Mouse (Mus musculus): ENCODE data around the gene Maml2.

Maml2 gene

GRCm38 (mm10) chr9:13611561-13611960 lies 313.8 kb downstream of the Maml2 start:
- DNase-seq (ENCODE audit: low spot score in 2 of 2) = no peak

- no peak for DNase-seq (ENCODE audit: low spot score in 2 of 2)
These were observed 314.6 kb downstream of the Maml2 start for GRCm38 (mm10) chr9:13612371-13612770.

- DNase-seq (ENCODE audit: low spot score in 2 of 2) = no peak
These were observed 315.8 kb downstream of the Maml2 start for GRCm38 (mm10) chr9:13613325-13614268.

GRCm38 (mm10) chr9:13616383-13617009 lies 318.7 kb downstream of the Maml2 start:
- no peak for DNase-seq (ENCODE audit: low spot score in 2 of 2)

GRCm38 (mm10) chr9:13620794-13621193 lies 323.0 kb downstream of the Maml2 start:
- DNase-seq (ENCODE audit: low spot score in 2 of 2) = no peak

- no peak for DNase-seq (ENCODE audit: low spot score in 2 of 2)
These were observed 324.2 kb downstream of the Maml2 start for GRCm38 (mm10) chr9:13621941-13622340.

- DNase-seq (ENCODE audit: low spot score in 2 of 2) = no peak
These were observed 324.7 kb downstream of the Maml2 start for GRCm38 (mm10) chr9:13622426-13622825.

GRCm38 (mm10) chr9:13623892-13624422 lies 326.2 kb downstream of the Maml2 start:
- no peak for DNase-seq (ENCODE audit: low spot score in 2 of 2)

GRCm38 (mm10) chr9:13624780-13625179 lies 327.0 kb downstream of the Maml2 start:
- no peak for DNase-seq (ENCODE audit: low spot score in 2 of 2)

GRCm38 (mm10) chr9:13625215-13625614 lies 327.5 kb downstream of the Maml2 start:
- no peak for DNase-seq (ENCODE audit: low spot score in 2 of 2)

- no peak for DNase-seq (ENCODE audit: low spot score in 2 of 2)
These were observed 328.7 kb downstream of the Maml2 start for GRCm38 (mm10) chr9:13626480-13626879.

GRCm38 (mm10) chr9:13633371-13633770 lies 335.6 kb downstream of the Maml2 start:
- DNase-seq (ENCODE audit: low spot score in 2 of 2) = no peak

- DNase-seq (ENCODE audit: low spot score in 2 of 2) = no peak
These were observed 341.9 kb downstream of the Maml2 start for GRCm38 (mm10) chr9:13639655-13640054.

- no peak for DNase-seq (ENCODE audit: low spot score in 2 of 2)
These were observed 347.4 kb downstream of the Maml2 start for GRCm38 (mm10) chr9:13645153-13645552.

GRCm38 (mm10) chr9:13651065-13651464 lies 353.3 kb downstream of the Maml2 start:
- no peak for DNase-seq (ENCODE audit: low spot score in 2 of 2)

- no peak for DNase-seq (ENCODE audit: low spot score in 2 of 2)
These were observed 354.1 kb downstream of the Maml2 start for GRCm38 (mm10) chr9:13651828-13652227.

- no peak for DNase-seq (ENCODE audit: low spot score in 2 of 2)
These were observed 354.7 kb downstream of the Maml2 start for GRCm38 (mm10) chr9:13652389-13652877.

- no peak for DNase-seq (ENCODE audit: low spot score in 2 of 2)
These were observed 355.2 kb downstream of the Maml2 start for GRCm38 (mm10) chr9:13652917-13653316.

- DNase-seq (ENCODE audit: low spot score in 2 of 2) = no peak
These were observed 364.2 kb downstream of the Maml2 start for GRCm38 (mm10) chr9:13661768-13662623.

GRCm38 (mm10) chr9:13665487-13665969 lies 367.8 kb downstream of the Maml2 start:
- no peak for DNase-seq (ENCODE audit: low spot score in 2 of 2)

- no peak for DNase-seq (ENCODE audit: low spot score in 2 of 2)
These were observed 370.2 kb downstream of the Maml2 start for GRCm38 (mm10) chr9:13667955-13668354.

Data from right cerebral cortex, postnatal 36 days (tissue).